Mouse (Mus musculus) adrenal gland, postnatal 36 days (tissue): ENCODE data around the gene Meioc. TPM values are rescaled to one million over a fixed set of nuclear protein-coding genes. Genes with fewer than 3 reads are reported as not detected.
"Not testable (repeated sequence)": the region's sequence is repeated elsewhere in the genome, so short reads cannot be mapped to it uniquely, and the experiment has no call there.

Experiments
- DNase-seq, 2 experiments: peaks; one replicate each; pipeline ENCODE4 v3.0.0; 2021; ENCODE audit warnings: mixed read lengths in 1 of 2
- microRNA-seq: library from miRNA; unstranded; fragments of <30 nt; microRNA quantifications from one replicate; pipeline ENCODE4 v1.2.0, GENCODE M21; 2021
- total RNA-seq, 2 experiments: library from RNA; stranded (reverse); gene quantifications; 2 replicates each; pipeline ENCODE4 v1.2.3; 2021

Meioc gene
- total RNA-seq, 2 experiments from 2014 or later, result not detected

GRCm38 (mm10) chr11:102665637-102666435 is 2.3 kb downstream of the Meioc start:
- DNase-seq, result no peak

DNA sequence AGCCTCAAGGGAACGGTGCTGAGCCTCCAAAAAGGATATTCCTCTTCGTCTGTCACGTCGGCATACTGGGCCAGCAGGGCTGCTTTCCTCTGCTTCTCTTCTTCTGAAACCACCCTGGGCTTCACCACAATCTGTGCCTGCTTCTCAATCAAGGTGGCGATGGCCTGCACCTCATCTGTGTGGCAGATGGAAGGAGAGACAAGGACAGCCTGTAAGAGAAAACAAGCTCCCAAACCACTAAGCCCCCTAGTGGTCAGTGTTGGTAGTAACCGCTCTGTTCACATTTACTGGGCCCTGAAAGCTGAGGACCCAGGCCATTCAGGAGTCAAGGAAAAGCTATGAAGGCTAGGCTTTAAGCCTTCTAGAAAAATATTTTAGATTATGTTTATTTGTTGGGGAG is 26.6 kb downstream of the Meioc start:
- peak; percentile 63 to 73 for DNase-seq

DNA sequence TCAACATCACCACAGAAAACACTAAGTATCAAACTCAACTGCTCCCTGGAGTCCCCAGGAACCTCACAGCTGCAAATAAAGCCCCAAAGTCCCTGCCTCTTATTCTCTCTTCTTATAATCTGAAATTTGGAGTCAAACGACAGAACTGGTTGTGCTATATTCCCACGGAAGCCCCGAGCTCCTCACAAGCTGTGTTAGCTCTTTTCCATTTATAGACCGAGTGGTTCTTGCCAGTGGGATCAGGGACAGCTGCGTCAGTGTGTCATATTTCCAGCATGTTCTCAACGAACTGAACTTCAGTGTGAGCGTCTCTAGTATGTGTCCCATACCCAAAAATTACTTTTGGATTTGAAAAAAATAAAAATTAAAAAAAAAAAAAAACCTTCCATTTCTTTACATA is 31.8 kb downstream of the Meioc start:
- DNase-seq, result no peak

DNA sequence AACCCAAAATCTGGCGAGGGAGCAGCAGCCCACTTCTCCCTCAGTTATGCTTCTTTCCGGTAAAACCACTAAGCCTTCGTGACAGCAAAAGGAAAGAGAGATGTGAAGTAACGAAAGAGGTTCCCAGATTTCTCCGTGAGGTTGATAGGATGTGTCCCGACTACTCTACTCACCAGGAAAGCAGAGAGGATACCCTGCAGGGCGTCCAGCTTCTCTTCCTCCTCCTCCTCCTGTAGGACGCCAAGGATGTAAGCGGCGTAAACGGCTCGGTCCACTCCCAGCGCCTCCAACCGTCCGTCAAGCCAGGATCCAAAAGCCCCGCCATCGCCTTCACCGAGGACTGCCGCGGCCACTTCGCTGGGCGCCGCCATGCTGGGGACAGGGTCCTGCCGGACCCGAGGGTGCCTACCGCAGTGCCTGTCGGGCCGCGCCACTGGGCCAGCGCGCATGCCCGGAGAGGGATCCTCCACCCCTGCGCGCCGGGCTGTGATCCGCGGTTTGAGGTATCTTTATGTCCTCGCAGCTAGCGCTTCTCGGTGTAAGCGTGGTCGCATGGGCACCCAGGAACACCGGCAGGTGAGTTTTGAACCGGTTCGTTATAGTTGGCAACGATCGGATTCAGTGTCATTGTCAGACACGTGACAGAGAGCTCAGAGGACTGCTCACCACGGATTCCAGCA is 34.0 kb downstream of the Meioc start, which contains the start of gene Ccdc43:
Ccdc43 (minus strand) TSS at position 445 of the 680 bp plus-strand sequence.
- peak; percentile 95 to 96 for DNase-seq

- DNase-seq, result no peak
Observed at GRCm38 (mm10) chr11:102698018-102698476, 34.5 kb downstream of the Meioc start.

DNA sequence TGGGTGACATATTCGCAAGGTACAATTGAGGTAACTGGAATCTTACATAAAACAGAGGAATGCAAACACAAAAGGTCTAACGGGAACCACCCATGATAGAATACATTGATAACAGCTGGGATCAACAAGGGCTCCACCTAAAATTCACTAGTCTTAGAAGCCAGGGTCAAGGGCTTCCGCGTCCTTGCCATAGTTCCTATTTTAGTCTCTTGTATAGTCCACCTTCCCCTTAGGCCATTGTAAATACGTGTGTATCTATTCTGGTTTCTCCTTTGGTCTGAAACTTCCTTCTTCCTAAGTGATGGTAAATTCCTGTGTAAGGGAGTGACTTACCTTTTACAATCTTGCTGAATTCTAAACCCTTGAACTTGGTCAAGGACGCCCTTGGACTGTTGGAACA is 38.7 kb downstream of the Meioc start:
- not testable (repeated sequence) for DNase-seq

DNA sequence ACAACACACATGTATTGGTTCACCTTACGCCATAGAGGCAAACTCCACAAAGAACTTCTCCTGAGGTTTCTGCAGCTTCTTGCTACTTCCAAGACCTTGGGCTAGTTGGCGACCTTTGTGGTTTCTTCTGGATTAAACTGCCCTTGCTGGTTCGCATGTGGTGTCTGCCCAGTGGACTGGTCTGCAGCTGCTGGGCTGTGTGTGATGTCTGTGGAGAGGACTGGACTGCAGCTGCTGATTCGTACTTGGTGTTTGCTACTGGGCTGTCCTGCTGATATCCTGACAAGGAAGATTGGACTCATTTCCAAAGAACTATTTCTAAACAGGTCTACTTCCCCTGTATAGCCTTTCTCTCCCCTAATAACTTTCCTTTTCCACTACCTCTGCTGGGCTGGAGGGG is 48.9 kb downstream of the Meioc start:
- DNase-seq, result no peak

GRCm38 (mm10) chr11:102714578-102714977 is 51.1 kb downstream of the Meioc start:
- not testable (repeated sequence) for DNase-seq

GRCm38 (mm10) chr11:102716135-102716534 is 52.6 kb downstream of the Meioc start:
- no peak for DNase-seq

DNA sequence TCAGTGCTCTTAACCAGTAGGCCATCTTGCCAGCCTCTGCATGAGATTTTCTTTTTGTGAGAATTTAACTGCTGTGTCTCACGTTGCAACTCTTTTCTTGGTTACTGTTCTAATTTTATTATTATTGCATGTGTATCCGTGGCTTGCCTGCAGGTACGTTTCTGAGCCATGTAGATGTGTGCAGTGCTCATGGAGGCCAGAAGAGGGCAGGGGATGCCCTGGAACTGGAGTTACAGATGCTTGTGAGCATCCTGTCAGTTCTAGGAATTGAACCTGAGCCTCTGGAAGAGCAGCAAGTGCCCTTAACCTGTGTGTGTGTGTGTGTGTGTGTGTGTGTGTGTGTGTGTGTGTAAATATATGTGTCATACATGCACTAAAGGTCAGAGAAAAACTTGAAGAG is 62.1 kb downstream of the Meioc start:
- DNase-seq, result peak in 1 of 2 experiments; percentile 41

- DNase-seq, result peak in 1 of 2 experiments; percentile 51
Observed at GRCm38 (mm10) chr11:102728614-102729013, 65.1 kb downstream of the Meioc start.

DNA sequence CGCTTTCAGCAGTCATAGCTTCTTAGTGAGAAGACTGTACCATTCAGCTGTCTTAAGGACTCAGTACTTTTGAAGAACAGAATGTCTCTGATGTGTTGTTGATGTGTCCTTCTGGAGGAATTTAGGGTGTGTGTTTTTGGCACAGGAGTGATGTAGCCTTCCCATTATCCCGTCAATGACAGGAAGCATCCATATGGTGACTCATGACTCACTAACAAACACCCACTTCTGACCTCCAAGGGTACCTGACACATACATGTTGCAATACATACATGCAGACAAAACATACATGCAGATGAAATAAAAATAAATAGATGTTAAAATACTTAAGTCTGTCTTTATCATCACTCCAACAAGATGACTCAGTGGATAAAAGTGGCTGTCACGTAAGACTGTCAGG is 66.3 kb downstream of the Meioc start:
- no peak for DNase-seq

DNA sequence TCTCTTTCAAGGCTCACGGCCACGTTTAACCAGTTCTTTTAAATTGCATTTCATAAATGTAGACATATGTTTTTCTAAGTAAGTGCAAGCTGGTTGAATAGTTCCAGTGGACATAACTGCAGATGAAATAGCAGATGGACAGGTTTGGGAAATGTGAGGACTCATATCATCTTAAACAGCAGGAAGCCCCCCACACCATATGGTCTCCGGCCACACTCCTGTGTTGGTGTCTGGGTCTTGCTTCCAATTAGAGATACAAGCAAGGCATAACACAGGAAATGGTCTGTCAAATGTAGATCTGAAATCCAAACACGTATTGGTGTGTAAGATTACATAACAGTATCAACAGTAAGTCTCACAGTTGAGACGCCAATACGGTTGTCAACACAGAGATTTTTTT is 67.8 kb downstream of the Meioc start:
- no peak for DNase-seq

Small RNAs within 50 kb of the gene (microRNA-seq; reads per million reads assigned to microRNA genes)
- gene Gm22920, result not detected

Other genes starting within 250 kb of the Meioc start
- gene Grn, start 233.4 kb upstream of the Meioc start, total RNA-seq, result 100 to 1,000 TPM; 181 to 214 TPM
- gene Fam171a2, start 216.0 kb upstream of the Meioc start, total RNA-seq, result 1 to 10 TPM; 5.8 to 6.1 TPM
- 1 to 10 TPM; 3.0 to 4.6 TPM for gene Itga2b, start 193.6 kb upstream of the Meioc start, total RNA-seq
- 10 to 100 TPM; 25.9 to 31.1 TPM for gene Gpatch8, start 107.3 kb upstream of the Meioc start, total RNA-seq
- under 1 TPM in 1 of 2 experiments, not detected in 1; 0.69 TPM for gene Gm11627, start 84.3 kb upstream of the Meioc start, total RNA-seq
- gene Fzd2, start 59.3 kb upstream of the Meioc start, total RNA-seq, result 1 to 10 TPM; 3.1 to 4.2 TPM
- gene Ccdc43, start 34.1 kb downstream of the Meioc start, total RNA-seq, result 10 to 100 TPM; 29.2 to 29.5 TPM
- gene Adam11, start 97.7 kb downstream of the Meioc start, total RNA-seq, result 1 to 10 TPM; 2.7 to 3.4 TPM
- 10 to 100 TPM; 13.6 to 21.6 TPM for gene Gjc1, start 156.0 kb downstream of the Meioc start, total RNA-seq
- 1 to 10 TPM; 1.7 to 2.6 TPM for gene Higd1b, start 172.1 kb downstream of the Meioc start, total RNA-seq
- 10 to 100 TPM; 79.9 to 87.2 TPM for gene Eftud2, start 217.3 kb downstream of the Meioc start, total RNA-seq
- gene Ccdc103, start 217.5 kb downstream of the Meioc start, total RNA-seq, result under 1 TPM; 0.30 to 0.76 TPM
- not detected for gene Fam187a, start 221.5 kb downstream of the Meioc start, total RNA-seq
- gene Gfap, start 237.2 kb downstream of the Meioc start, total RNA-seq, result under 1 TPM; 0.10 to 0.66 TPM